Mouse (Mus musculus) thymus, adult 2 months (tissue): Measurements from ENCODE around the gene Mllt6. TPM values are rescaled to one million over a fixed set of nuclear protein-coding genes. Genes with fewer than 3 reads are reported as not detected.
"Not testable (repeated sequence)": the region's sequence is repeated elsewhere in the genome, so short reads cannot be mapped to it uniquely, and the experiment has no call there.

Source experiments
- DNase-seq: peaks from one replicate; pipeline ENCODE4 v3.0.0; 2021
- H3K27ac ChIP-seq: fragments of 200-500 bp; 2 replicates; pipeline ENCODE4 v1.5.1; 2012; ENCODE audit warnings: low read length, control low read depth; ENCODE audit not compliant: control insufficient read depth, insufficient read depth
- H3K27me3 ChIP-seq: fragments of 200-500 bp; 2 replicates; pipeline ENCODE4 v1.6.1; 2012; ENCODE audit warnings: mild to moderate bottlenecking, low read length, moderate library complexity, mixed read lengths; ENCODE audit not compliant: control insufficient read depth, insufficient read depth
- H3K36me3 ChIP-seq: fragments of 200-500 bp; 2 replicates; pipeline ENCODE4 v1.6.1; 2012; ENCODE audit warnings: mild to moderate bottlenecking, low read length, moderate library complexity; ENCODE audit not compliant: control insufficient read depth, insufficient read depth
- H3K4me1 ChIP-seq: fragments of 200-500 bp; replicated peaks from 2 replicates; pipeline ENCODE4 v1.6.1; 2012; ENCODE audit warnings: low read length; ENCODE audit not compliant: control insufficient read depth, insufficient read depth
- H3K4me3 ChIP-seq: fragments of 200-500 bp; 2 replicates; pipeline ENCODE4 v1.5.1; 2012; ENCODE audit warnings: mild to moderate bottlenecking, low read length, control low read depth, moderate library complexity; ENCODE audit not compliant: control insufficient read depth, insufficient read depth
- CTCF ChIP-seq: fragments of 200-500 bp; IDR thresholded peaks from 2 replicates; pipeline ENCODE4 v1.5.1; 2012; ENCODE audit warnings: mild to moderate bottlenecking, control low read depth, low read length, moderate library complexity, borderline replicate concordance; ENCODE audit not compliant: control insufficient read depth, poor library complexity, insufficient read depth; ENCODE audit errors: extremely low read depth
- POLR2A ChIP-seq: fragments of 200-500 bp; IDR thresholded peaks from 2 replicates; pipeline ENCODE4 v1.6.1; 2012; ENCODE audit warnings: mild to moderate bottlenecking, low read length, control low read depth, moderate library complexity; ENCODE audit not compliant: control insufficient read depth, poor library complexity, insufficient read depth; ENCODE audit errors: extremely low read depth
- WGBS: fragments of 180-500 bp; shearing (Covaris S2); methylation state at CpG from one replicate; pipeline ENCODE4 v1.1.7; 2018; 5-methylcytosine and 5-hydroxymethylcytosine counted together
- polyA plus RNA-seq: library from polyadenylated mRNA; depleted of rRNA; stranded (reverse); fragments of >200 nt; gene quantifications from 2 replicates; pipeline ENCODE4 v1.2.3, GENCODE M21; 2012; rRNA removed

The Mllt6 gene
- polyA plus RNA-seq, 1 experiment = 89.5 TPM

DNA sequence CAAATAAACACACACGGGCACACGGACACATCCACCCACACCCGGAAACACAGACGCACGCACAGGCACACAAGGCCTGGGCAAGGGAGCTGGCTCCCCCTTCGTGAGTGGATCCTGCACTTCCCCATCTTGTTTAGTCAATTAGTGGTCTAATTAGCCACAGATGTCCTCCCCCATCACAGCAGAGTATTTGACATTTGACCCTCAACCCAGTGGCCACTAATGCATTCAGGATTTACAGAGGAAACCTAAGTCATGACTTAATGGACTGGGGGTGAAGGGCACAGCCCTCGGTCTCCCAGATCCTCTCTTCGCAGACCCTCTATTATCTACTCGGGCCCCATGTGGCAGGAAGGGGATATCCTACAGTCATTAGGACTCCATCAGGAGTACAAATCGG lies 70.5 kb downstream of the Mllt6 start:
- TF ChIP-seq CTCF (no peak), POLR2A (no peak)
- Histone ChIP-seq H3K4me1 (peaks cover 11% of the 10 kb centered on the region), H3K27me3 (no peaks in the 10 kb centered on the region), H3K36me3 (no peaks in the 10 kb centered on the region), H3K4me3 (no peak overlapping the region), H3K27ac (no peak overlapping the region)
- no peak for DNase-seq
- 83% methylated on average over 10 of the region's 10 CpGs for WGBS

- WGBS = 91% methylated on average over 5 of the region's 5 CpGs
- not testable (repeated sequence) for H3K4me3 ChIP-seq, H3K27me3 ChIP-seq, H3K4me1 ChIP-seq, DNase-seq, H3K27ac ChIP-seq, H3K36me3 ChIP-seq
Measured at GRCm38 (mm10) chr11:97734810-97735209, 71.6 kb downstream of the Mllt6 start.

Other genes starting within 250 kb of the Mllt6 start
- 13.3 and 18.0 TPM in 2 replicates for gene Arhgap23, start 247.9 kb upstream of the Mllt6 start, polyA plus RNA-seq
- not detected in 2 replicates for gene 4933428G20Rik, start 163.1 kb upstream of the Mllt6 start, polyA plus RNA-seq
- gene Srcin1, start 87.2 kb upstream of the Mllt6 start, polyA plus RNA-seq = 0.32 and 0.55 TPM in 2 replicates
- gene Epop, start 33.7 kb upstream of the Mllt6 start, polyA plus RNA-seq = 5.6 and 8.4 TPM in 2 replicates
- gene Cisd3, start 22.4 kb downstream of the Mllt6 start, polyA plus RNA-seq = 24.9 and 25.3 TPM in 2 replicates
- gene Pcgf2, start 37.1 kb downstream of the Mllt6 start, polyA plus RNA-seq = 22.6 and 28.2 TPM in 2 replicates
- gene Psmb3, start 40.0 kb downstream of the Mllt6 start, polyA plus RNA-seq = 421 and 477 TPM in 2 replicates
- gene Pip4k2b, start 81.3 kb downstream of the Mllt6 start, polyA plus RNA-seq = 28.2 and 34.8 TPM in 2 replicates
- gene Cwc25, start 103.1 kb downstream of the Mllt6 start, polyA plus RNA-seq = 14.9 and 16.6 TPM in 2 replicates
- gene 1700001P01Rik, start 112.5 kb downstream of the Mllt6 start, polyA plus RNA-seq = 0.38 and 0.50 TPM in 2 replicates
- 140 and 154 TPM in 2 replicates for gene Rpl23, start 119.0 kb downstream of the Mllt6 start, polyA plus RNA-seq
- 167 and 178 TPM in 2 replicates for gene Lasp1, start 135.6 kb downstream of the Mllt6 start, polyA plus RNA-seq
- 4.7 and 6.2 TPM in 2 replicates for gene B230217C12Rik, start 177.4 kb downstream of the Mllt6 start, polyA plus RNA-seq
- 0.19 and 0.28 TPM in 2 replicates for gene Fbxo47, start 220.7 kb downstream of the Mllt6 start, polyA plus RNA-seq